Mouse (Mus musculus) forebrain, embryonic 14.5 days (tissue): ENCODE data around the gene Sugp2. TPM values are rescaled to one million over a fixed set of nuclear protein-coding genes. Genes with fewer than 3 reads are reported as not detected.

ENCODE experiments used
- ATAC-seq: fragments of 200-750 bp; cut with Nextera tagmentation; 2 replicates; pipeline ENCODE4 v1.8.0; 2017; ENCODE audit warnings: mild to moderate bottlenecking, moderate library complexity
- DNase-seq: peaks from one replicate; pipeline ENCODE4 v3.0.0-alpha.2; 2015; ENCODE audit warnings: low spot score
- H3K27ac ChIP-seq: fragments of 300-500 bp; sonication (generic); 2 replicates; pipeline ENCODE4 v1.5.1; 2014; ENCODE audit warnings: low read depth, mild to moderate bottlenecking, control low read depth, low read length, moderate library complexity
- H3K27me3 ChIP-seq: fragments of 300-500 bp; sonication (generic); replicated peaks from 2 replicates; pipeline ENCODE4 v1.6.1; 2014; ENCODE audit warnings: low read length, control low read depth, mixed read lengths; ENCODE audit not compliant: control insufficient read depth, insufficient read depth
- H3K36me3 ChIP-seq: fragments of 300-500 bp; sonication (generic); 2 replicates; pipeline ENCODE4 v1.6.1; 2014; ENCODE audit warnings: low read length, control low read depth; ENCODE audit not compliant: control insufficient read depth, insufficient read depth
- H3K4me1 ChIP-seq: fragments of 300-500 bp; sonication (generic); 2 replicates; pipeline ENCODE4 v1.6.1; 2014; ENCODE audit warnings: antibody characterized with exemption, low read length, control low read depth; ENCODE audit not compliant: control insufficient read depth, insufficient read depth
- H3K4me2 ChIP-seq: fragments of 300-500 bp; sonication (generic); 2 replicates; pipeline ENCODE4 v1.6.1; 2014; ENCODE audit warnings: mild to moderate bottlenecking, control low read depth, low read length
- H3K4me3 ChIP-seq: fragments of 300-500 bp; sonication (generic); 2 replicates; pipeline ENCODE4 v1.5.1; 2014; ENCODE audit warnings: low read depth, low read length, control low read depth
- H3K9ac ChIP-seq: fragments of 300-500 bp; sonication (generic); 2 replicates; pipeline ENCODE4 v1.6.1; 2014; ENCODE audit warnings: mild to moderate bottlenecking, low read length, control low read depth, moderate library complexity
- H3K9me3 ChIP-seq: fragments of 300-500 bp; sonication (generic); replicated peaks from 2 replicates; pipeline ENCODE4 v1.6.1; 2016; ENCODE audit warnings: low read length, control low read depth, mixed read lengths; ENCODE audit not compliant: control insufficient read depth
- WGBS: fragments of 180-500 bp; shearing (Covaris S2); extraction: QIAGEN DNeasy Blood & Tissue Kit; methylation state at CpG from one replicate; pipeline ENCODE4 v1.1.7; 2014; 5-methylcytosine and 5-hydroxymethylcytosine counted together
- polyA plus RNA-seq: library from polyadenylated mRNA; unstranded; fragments of >200 nt; fragmentation: Nextera tagmentation; extraction: Ambion mirVana; gene quantifications from 2 replicates; pipeline ENCODE4 v1.2.1, GENCODE M21; 2014

The Sugp2 gene
- polyA plus RNA-seq, 1 experiment from 2014 or later: 55.6 TPM

DNA sequence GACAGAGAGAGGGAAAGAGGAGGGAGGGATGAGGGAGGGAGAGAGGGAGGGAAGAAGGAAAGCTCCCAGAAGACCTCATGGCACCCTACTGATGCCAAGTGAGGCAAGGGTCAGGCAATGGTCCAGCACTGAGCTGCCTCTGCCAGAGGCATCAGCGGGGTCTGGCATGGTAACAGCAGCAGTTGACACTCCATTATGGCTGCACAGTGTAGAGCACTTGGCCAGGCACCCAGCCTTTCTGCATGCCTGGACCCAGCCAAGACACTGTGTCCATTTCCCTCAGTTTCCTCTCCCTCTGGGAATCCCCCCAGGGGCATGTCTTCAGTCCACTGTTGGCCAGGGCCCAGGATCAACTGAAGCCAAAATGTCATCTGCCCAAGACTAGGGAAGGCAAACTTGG lies 17.5 kb upstream of the Sugp2 start:
- no peak overlapping the region for H3K9ac ChIP-seq
- no peak for DNase-seq
- no peak overlapping the region for H3K4me3 ChIP-seq
- H3K27ac ChIP-seq: no peak overlapping the region
- H3K9me3 ChIP-seq: no peaks in the 10 kb centered on the region
- WGBS: 33% methylated on average over 1 of the region's 1 CpGs
- no peaks in the 10 kb centered on the region for H3K27me3 ChIP-seq
- ATAC-seq: no peak
- H3K4me2 ChIP-seq: no peak overlapping the region
- H3K36me3 ChIP-seq: peaks cover 5% of the 10 kb centered on the region
- peaks cover 5% of the 10 kb centered on the region; the same call in 1 of the 2 replicates for H3K4me1 ChIP-seq

DNA sequence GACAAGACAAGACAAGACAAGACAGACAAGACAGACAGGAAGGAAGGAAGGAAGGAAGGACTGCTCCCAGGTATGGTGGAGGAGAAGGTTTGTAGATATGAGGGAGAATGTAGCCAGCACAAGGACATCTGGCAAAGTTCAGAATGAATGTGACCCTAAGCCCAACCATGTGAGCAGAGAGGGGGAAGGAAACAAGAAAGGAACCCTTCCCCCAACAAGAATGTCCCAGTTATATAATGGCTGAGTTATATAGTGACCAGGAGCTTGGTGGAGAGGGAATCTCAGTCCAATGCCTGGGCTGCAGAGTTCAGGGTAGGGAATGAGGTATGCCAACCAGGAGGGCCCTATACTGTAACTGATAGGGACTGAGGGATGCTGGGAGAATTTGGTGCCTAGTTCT lies 16.6 kb upstream of the Sugp2 start:
- ATAC-seq: no peak
- Histone ChIP-seq H3K4me2 (no peak overlapping the region), H3K4me3 (no peak overlapping the region), H3K9me3 (no peaks in the 10 kb centered on the region), H3K9ac (no peak overlapping the region), H3K36me3 (peaks cover 14% of the 10 kb centered on the region), H3K27ac (no peak overlapping the region), H3K4me1 (peaks cover 5% of the 10 kb centered on the region; the same call in 1 of the 2 replicates), H3K27me3 (no peaks in the 10 kb centered on the region)
- DNase-seq: no peak

DNA sequence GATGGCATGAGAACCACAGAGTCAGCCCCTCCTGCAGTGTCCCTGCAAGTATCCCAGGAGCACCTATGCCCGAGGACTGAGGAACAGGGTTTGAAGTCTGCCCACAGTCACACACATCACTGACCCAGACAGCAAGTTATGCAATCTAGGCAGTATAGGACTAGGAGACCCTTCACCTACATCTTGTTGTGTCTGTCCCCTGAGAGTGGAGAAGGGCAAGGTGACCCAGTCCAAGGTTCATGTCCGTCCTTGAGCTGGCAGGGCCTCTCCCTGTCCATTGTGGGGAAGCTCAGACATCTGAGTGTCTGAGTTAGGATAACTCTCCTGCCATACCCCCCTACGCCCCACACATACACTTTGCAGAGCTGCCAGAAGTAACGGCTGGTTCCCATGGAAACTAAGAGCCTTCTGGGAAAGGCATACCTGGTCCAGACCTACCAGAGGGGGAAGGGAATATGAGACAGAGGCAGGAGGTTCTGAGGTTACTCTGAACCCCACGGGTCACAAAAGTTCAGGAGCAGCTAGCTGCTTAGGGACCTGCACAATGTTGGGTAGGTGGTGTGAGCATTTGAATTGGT lies 14.8 kb upstream of the Sugp2 start:
- H3K36me3 ChIP-seq: peaks cover 31% of the 10 kb centered on the region
- DNase-seq (peak; percentile 23), ATAC-seq (no peak)
- H3K27ac ChIP-seq: no peak overlapping the region
- H3K27me3 ChIP-seq: no peaks in the 10 kb centered on the region
- no peak overlapping the region for H3K4me2 ChIP-seq
- 46% methylated on average over 5 of the region's 5 CpGs for WGBS
- H3K9ac ChIP-seq: no peak overlapping the region
- no peaks in the 10 kb centered on the region for H3K4me1 ChIP-seq
- H3K4me3 ChIP-seq: no peak overlapping the region
- no peaks in the 10 kb centered on the region for H3K9me3 ChIP-seq

GRCm38 (mm10) chr8:70220236-70220840 lies 13.7 kb upstream of the Sugp2 start:
- no peak overlapping the region for H3K9ac ChIP-seq

DNA sequence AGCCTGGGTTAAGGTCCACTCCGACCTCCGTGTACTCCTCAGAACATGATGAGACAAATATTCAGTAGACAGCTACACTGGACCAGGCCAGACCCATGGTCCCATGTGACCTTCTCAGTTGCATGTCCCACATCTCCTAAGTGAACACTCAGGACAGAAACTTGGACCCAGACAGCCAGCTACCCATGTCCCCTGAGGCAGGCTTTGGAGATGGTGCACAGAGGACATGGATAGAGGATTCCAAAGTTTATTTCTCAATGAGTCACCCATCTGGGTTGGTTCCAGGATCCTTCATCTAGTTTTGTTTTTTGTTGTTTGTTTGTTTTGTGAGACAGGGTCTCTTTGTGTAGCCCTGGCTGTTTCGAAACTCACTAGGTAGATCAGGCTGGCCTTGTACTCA lies 13.1 kb upstream of the Sugp2 start:
- H3K27me3 ChIP-seq: no peaks in the 10 kb centered on the region
- no peaks in the 10 kb centered on the region for H3K9me3 ChIP-seq
- H3K36me3 ChIP-seq: peaks cover 47% of the 10 kb centered on the region
- DNase-seq (no peak), ATAC-seq (no peak)
- H3K4me3 ChIP-seq: no peak overlapping the region
- 89% methylated on average over 3 of the region's 3 CpGs for WGBS
- H3K4me1 ChIP-seq: no peaks in the 10 kb centered on the region
- H3K27ac ChIP-seq: no peak overlapping the region
- no peak overlapping the region for H3K4me2 ChIP-seq
- no peak overlapping the region for H3K9ac ChIP-seq

More at GRCm38 (mm10) chr8:70220236-70220840, 13.7 kb upstream of the Sugp2 start:
- 80% methylated on average over 8 of the region's 8 CpGs for WGBS
- H3K4me1 ChIP-seq: no peaks in the 10 kb centered on the region
- H3K27ac ChIP-seq: no peak overlapping the region
- H3K4me2 ChIP-seq: no peak overlapping the region
- DNase-seq (no peak), ATAC-seq (no peak)
- H3K4me3 ChIP-seq: no peak overlapping the region
- H3K36me3 ChIP-seq: peaks cover 41% of the 10 kb centered on the region
- no peaks in the 10 kb centered on the region for H3K9me3 ChIP-seq
- H3K27me3 ChIP-seq: no peaks in the 10 kb centered on the region

DNA sequence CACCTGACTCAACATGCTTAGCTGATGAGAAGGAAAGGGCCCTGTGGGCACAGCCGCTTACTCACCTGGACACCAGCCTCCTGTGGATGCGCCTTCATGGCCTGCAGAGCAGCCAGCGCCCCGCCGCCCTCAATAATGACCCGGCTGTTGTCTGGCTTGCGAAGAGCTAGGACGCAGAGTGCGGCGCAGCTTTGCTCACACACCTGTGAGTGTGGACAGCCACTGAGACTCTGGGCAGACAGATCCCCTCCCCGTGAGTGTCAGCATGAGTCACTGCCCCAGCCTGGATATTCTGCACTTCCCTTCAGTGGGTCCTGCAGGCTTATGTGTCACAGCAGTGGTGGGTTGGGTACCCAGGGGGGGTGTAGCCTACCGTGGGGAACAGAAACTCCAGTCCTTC lies 12.0 kb upstream of the Sugp2 start:
- H3K36me3 ChIP-seq: peaks cover 51% of the 10 kb centered on the region

DNA sequence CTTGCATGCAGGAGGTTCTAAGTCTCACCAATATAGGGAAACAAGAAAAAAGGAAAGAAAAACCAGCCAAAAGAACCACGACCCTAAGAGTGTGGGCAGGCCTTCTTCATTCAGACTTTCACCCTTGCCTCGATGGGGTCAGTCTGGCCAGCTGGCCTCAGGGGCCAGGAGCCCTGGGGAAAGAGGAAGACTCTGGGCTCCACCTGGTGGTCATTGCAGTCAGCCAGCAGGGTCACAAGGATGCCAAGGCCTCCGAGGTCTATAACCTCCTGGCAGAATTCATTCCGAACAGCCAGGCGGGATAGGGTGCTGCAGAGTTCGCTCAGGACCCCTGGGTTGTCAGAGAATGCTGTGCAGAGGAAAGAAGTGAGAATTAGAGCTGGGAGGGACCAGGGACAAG lies 10.7 kb upstream of the Sugp2 start:
- H3K36me3 ChIP-seq: peaks cover 57% of the 10 kb centered on the region
- DNase-seq (no peak), ATAC-seq (no peak)
- no peak overlapping the region for H3K9ac ChIP-seq
- H3K27me3 ChIP-seq: no peaks in the 10 kb centered on the region
- no peaks in the 10 kb centered on the region for H3K4me1 ChIP-seq
- WGBS: 49% methylated on average over 6 of the region's 6 CpGs
- no peak overlapping the region for H3K4me3 ChIP-seq
- H3K9me3 ChIP-seq: no peaks in the 10 kb centered on the region
- H3K4me2 ChIP-seq: no peak overlapping the region
- no peak overlapping the region for H3K27ac ChIP-seq

More for the DNA sequence above, 12.0 kb upstream of the Sugp2 start:
- Histone ChIP-seq H3K4me1 (no peaks in the 10 kb centered on the region), H3K27ac (no peak overlapping the region), H3K27me3 (no peaks in the 10 kb centered on the region), H3K4me2 (no peak overlapping the region), H3K9ac (no peak overlapping the region), H3K4me3 (no peak overlapping the region), H3K9me3 (no peaks in the 10 kb centered on the region)
- ATAC-seq: no peak
- WGBS: 91% methylated on average over 12 of the region's 12 CpGs
- no peak for DNase-seq

DNA sequence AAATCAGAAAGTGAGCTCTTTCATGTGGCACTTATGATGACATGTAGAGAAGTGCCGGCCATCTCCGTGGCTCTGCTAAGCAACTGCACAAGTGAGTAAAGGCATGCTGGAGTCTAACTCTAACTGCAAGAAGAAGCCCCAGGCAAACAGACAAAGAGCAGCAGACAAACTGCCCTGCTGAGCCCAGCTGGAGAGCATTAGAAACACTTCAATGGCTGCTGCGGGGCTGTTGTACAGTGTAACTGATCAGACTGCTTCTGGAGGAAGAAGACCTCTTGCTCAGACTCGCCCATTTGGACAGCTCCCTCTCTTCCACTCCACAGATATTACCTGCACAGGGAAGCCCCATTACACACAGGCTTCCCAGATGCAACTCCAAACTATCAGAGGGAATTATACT lies 6.0 kb upstream of the Sugp2 start:
- no peak for ATAC-seq

DNA sequence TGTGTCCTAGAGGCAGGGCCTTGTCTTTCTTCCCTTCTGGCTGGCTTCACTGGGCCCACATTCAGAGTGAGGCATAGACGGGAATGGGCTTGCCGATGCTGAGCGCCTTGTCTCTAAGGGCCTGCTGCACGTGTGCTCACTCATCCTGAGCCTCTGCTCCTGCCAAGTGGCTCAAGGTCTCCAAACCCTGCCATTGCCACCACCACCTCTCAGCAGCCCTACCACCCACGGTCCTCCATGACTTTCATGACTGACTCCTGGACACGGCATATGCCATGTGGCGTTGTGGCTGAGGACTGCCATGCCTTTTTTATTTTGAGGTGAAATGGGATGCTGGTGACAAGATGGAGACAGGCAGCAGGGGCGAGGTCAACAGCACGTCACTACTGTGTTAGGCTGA lies 3.2 kb upstream of the Sugp2 start:
- Histone ChIP-seq H3K36me3 (peaks cover 37% of the 10 kb centered on the region), H3K27me3 (no peaks in the 10 kb centered on the region), H3K9me3 (no peaks in the 10 kb centered on the region), H3K9ac (no peak overlapping the region), H3K27ac (no peak overlapping the region), H3K4me3 (no peak overlapping the region), H3K4me1 (peaks cover 16% of the 10 kb centered on the region), H3K4me2 (no peak overlapping the region)
- DNase-seq (no peak), ATAC-seq (no peak)
- 93% methylated on average over 9 of the region's 9 CpGs for WGBS

More for the DNA sequence above, 6.0 kb upstream of the Sugp2 start:
- Histone ChIP-seq H3K27ac (no peak overlapping the region), H3K4me3 (no peak overlapping the region), H3K4me2 (no peak overlapping the region), H3K4me1 (peaks cover 4% of the 10 kb centered on the region; the same call in 1 of the 2 replicates), H3K36me3 (peaks cover 64% of the 10 kb centered on the region), H3K9ac (no peak overlapping the region), H3K9me3 (no peaks in the 10 kb centered on the region), H3K27me3 (no peaks in the 10 kb centered on the region)
- DNase-seq: no peak
- 24% methylated on average over 4 of the region's 4 CpGs for WGBS
